Mouse (Mus musculus) cerebral cortex, adult 2 months (tissue): ENCODE results near the gene Rnps1.

Source experiments
- whole genome bisulfite sequencing: fragments of 180-500 bp; shearing (Covaris S2); methylation state at CpG from one replicate; pipeline ENCODE4 v1.1.7; 2018; 5-methylcytosine and 5-hydroxymethylcytosine counted together

Gene Rnps1

DNA sequence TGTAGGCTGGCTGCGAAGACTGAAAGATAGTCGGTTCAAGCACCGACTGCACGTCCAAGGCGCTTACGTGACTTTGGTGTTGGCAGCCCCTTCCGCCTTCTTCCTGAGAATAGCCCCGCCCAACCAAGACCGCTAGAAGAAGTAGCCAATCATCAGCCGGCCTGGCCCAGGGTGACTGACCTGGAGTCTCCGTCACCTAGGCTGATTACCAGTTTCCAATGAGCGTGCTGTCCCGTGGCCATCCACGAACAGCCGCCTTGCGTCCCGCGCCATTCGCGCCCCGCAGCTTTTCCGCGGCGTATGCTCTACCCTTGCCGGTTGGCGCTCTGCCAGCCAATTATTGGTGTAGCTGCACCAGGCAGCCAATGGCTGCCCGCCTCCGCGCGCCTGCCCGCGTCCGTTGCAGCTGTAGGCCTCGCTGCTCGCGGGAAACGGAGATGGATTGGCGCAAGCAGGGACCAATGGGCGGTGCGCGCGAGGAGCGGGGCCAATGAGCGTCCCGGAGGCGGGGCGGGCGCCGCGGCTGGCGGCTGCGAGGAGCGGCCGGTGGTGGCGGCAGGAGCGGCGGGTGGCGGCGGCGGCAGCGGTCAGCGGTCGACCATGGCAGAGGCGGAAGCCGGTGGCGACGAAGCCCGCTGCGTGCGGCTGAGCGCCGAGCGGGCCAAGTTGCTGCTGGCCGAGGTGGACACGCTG lies 55.7 kb downstream of the Rnps1 start, which contains the start of the genes E4f1 and Pgp:
TSS of gene E4f1 (minus strand) at position 404 of the 693 bp plus-strand sequence.
TSS of gene Pgp (plus strand) at position 483 of the 693 bp plus-strand sequence.
- WGBS: under 1% methylated on average over 73 of the region's 75 CpGs

DNA sequence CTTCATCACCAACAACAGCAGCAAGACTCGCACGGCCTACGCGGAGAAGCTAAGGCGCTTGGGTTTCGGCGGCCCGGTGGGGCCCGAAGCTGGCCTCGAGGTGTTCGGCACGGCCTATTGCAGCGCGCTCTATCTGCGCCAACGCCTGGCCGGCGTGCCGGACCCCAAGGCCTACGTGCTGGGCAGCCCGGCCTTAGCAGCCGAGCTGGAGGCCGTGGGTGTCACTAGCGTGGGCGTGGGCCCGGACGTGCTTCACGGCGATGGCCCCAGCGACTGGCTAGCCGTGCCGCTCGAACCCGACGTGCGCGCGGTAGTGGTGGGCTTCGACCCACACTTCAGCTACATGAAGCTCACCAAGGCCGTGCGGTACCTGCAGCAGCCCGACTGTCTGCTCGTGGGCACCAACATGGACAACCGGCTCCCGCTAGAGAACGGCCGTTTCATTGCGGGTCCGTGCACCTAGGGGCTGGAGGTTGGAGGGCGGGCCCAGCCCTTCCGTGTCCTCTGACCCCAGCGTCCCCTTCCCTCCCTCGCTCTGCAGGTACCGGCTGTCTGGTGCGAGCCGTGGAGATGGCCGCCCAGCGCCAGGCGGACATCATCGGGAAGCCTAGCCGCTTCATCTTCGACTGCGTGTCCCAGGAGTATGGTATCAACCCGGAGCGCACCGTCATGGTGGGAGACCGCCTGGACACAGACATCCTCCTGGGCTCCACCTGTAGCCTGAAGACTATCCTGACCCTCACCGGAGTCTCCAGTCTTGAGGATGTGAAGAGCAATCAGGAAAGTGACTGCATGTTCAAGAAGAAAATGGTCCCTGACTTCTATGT lies 56.5 kb downstream of the Rnps1 start:
- under 1% methylated on average over 68 of the region's 68 CpGs for WGBS

DNA sequence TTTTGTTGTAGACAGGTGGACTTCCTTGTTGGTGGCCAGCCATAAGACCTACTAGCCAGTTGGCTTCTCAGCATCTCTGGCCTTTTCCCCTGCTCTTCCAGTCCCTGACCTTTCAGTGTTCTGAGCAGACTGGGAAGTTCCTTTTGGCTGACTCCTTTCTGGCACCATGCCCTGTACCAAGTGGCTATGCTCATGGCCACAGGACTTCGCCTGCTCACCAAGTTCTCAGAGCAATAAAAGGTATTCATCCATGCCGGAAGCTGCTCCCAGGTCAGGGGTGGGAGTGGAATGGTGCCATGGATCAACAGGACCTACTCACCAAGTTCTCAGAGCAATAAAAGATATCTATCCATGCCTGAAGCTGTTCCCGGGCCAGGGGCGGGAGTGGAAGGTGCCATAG lies 58.1 kb downstream of the Rnps1 start:
- WGBS: 65% methylated on average over 4 of the region's 4 CpGs

DNA sequence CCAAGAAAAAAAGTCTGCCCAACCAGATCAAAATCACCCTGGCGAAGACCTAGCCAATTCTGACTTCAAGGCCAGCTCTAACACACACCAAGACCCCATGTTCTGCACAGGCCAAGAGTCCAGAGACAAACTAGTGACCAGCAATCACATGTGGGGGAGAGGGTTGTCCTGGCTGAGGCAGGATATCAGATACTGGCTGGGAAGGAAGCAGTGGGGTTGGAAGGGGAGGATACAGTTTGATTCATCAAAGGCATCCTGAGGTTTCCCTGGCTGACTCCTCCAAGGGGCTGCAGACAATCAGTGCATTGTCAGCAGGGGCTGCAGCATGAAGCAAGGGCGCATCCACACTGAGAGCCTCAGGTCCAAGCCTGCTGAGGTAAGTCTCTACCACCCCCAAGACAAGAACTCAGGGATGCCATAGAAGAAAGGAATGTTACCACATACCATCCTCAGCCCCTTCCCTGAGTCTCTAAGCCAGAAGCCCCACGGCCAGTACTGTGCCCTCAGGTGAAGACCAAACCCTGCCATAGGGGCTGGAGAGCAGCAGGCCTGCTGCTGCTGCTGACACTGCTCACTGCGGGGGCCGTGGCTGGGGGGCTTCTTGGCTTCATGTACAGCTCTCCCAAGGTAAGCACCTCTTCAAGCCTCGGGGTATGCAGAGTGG lies 59.4 kb downstream of the Rnps1 start, which contains the start of gene Bricd5:
TSS of gene Bricd5 (plus strand) at position 273 of the 664 bp plus-strand sequence.
- 62% methylated on average over 6 of the region's 6 CpGs for WGBS

DNA sequence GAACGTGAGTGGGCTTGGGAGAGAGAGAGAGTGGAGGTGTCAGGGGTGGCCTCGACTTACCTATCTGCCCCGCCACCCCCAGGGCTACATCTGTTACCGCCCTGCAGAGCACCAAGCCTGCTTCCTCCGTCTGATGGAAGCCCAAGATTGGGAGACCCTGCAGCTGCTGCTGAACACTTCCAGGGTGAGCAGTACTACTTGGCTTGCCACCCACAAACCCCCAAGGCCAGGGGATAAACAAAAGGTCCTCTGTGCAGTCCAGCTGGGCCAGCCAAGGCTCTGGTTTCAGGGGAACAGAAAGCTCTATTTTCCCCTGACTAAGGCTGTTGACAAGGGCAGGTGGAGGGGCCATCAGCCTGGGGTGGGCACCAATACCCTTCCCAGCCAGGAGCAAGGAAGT lies 60.2 kb downstream of the Rnps1 start:
- 56% methylated on average over 5 of the region's 5 CpGs for WGBS
